Mouse (Mus musculus): ENCODE measurements around the gene Wdr59.
A peak's percentile ranks its signal among the peaks of the same experiment; 100 is the strongest.

Wdr59 gene

GRCm38 (mm10) chr8:111521713-111522429 is at the start of gene Wdr59:
TSS of gene Wdr59 (minus strand) at chr8:111522092.
- DNase-seq (ENCODE audit: low read depth, low spot score), result peak; percentile 100

- peak; percentile 58 for DNase-seq (ENCODE audit: low read depth, low spot score)
Measured at GRCm38 (mm10) chr8:111571661-111572060, 49.8 kb upstream of the Wdr59 start.

GRCm38 (mm10) chr8:111570432-111570831 is 48.5 kb upstream of the Wdr59 start:
- peak; percentile 84 for DNase-seq (ENCODE audit: low read depth, low spot score)

- peak; percentile 62 for DNase-seq (ENCODE audit: low read depth, low spot score)
Measured at GRCm38 (mm10) chr8:111569926-111570325, 48.0 kb upstream of the Wdr59 start.

- no peak for DNase-seq (ENCODE audit: low read depth, low spot score)
Measured at GRCm38 (mm10) chr8:111568029-111568428, 46.1 kb upstream of the Wdr59 start.

GRCm38 (mm10) chr8:111567571-111567970 is 45.7 kb upstream of the Wdr59 start:
- DNase-seq (ENCODE audit: low read depth, low spot score), result no peak

- DNase-seq (ENCODE audit: low read depth, low spot score), result peak; percentile 60
Measured at GRCm38 (mm10) chr8:111566326-111566725, 44.4 kb upstream of the Wdr59 start.

- no peak for DNase-seq (ENCODE audit: low read depth, low spot score)
Measured at GRCm38 (mm10) chr8:111565784-111566191, 43.9 kb upstream of the Wdr59 start.

- peak; percentile 50 for DNase-seq (ENCODE audit: low read depth, low spot score)
Measured at GRCm38 (mm10) chr8:111564093-111564492, 42.2 kb upstream of the Wdr59 start.

GRCm38 (mm10) chr8:111563687-111564086 is 41.8 kb upstream of the Wdr59 start:
- peak; percentile 78 for DNase-seq (ENCODE audit: low read depth, low spot score)

- no peak for DNase-seq (ENCODE audit: low read depth, low spot score)
Measured at GRCm38 (mm10) chr8:111563075-111563474, 41.2 kb upstream of the Wdr59 start.

- DNase-seq (ENCODE audit: low read depth, low spot score), result no peak
Measured at GRCm38 (mm10) chr8:111562274-111562803, 40.4 kb upstream of the Wdr59 start.

- DNase-seq (ENCODE audit: low read depth, low spot score), result peak; percentile 66
Measured at GRCm38 (mm10) chr8:111561824-111562223, 39.9 kb upstream of the Wdr59 start.

- no peak for DNase-seq (ENCODE audit: low read depth, low spot score)
Measured at GRCm38 (mm10) chr8:111551511-111552130, 29.7 kb upstream of the Wdr59 start.

GRCm38 (mm10) chr8:111550002-111550870 is 28.3 kb upstream of the Wdr59 start:
- DNase-seq (ENCODE audit: low read depth, low spot score), result peak; percentile 36

GRCm38 (mm10) chr8:111548201-111548600 is 26.3 kb upstream of the Wdr59 start:
- DNase-seq (ENCODE audit: low read depth, low spot score), result no peak

GRCm38 (mm10) chr8:111547144-111547543 is 25.3 kb upstream of the Wdr59 start:
- DNase-seq (ENCODE audit: low read depth, low spot score), result no peak

- no peak for DNase-seq (ENCODE audit: low read depth, low spot score)
Measured at GRCm38 (mm10) chr8:111545406-111546156, 23.7 kb upstream of the Wdr59 start.

- no peak for DNase-seq (ENCODE audit: low read depth, low spot score)
Measured at GRCm38 (mm10) chr8:111543712-111544380, 22.0 kb upstream of the Wdr59 start.

- DNase-seq (ENCODE audit: low read depth, low spot score), result no peak
Measured at GRCm38 (mm10) chr8:111539422-111540076, 17.7 kb upstream of the Wdr59 start.

All from CD4-positive, CD25-positive, alpha-beta regulatory T cell, adult 2 months (primary cell).